Mouse (Mus musculus) mesoderm, embryonic 11.5 days (tissue): ENCODE data around the gene Chrna3.

ENCODE experiments used
- DNase-seq: peaks from one replicate; pipeline ENCODE4 v3.0.0-alpha.2; 2012; ENCODE audit warnings: low read depth, low spot score

The Chrna3 gene

GRCm38 (mm10) chr9:55003609-55004008 lies 22.8 kb downstream of the Chrna3 start:
- DNase-seq, result no peak

GRCm38 (mm10) chr9:54995645-54996044 lies 30.7 kb downstream of the Chrna3 start:
- DNase-seq, result no peak

- no peak for DNase-seq
Observed at GRCm38 (mm10) chr9:54994381-54994780, 32.0 kb downstream of the Chrna3 start.

- no peak for DNase-seq
Observed at GRCm38 (mm10) chr9:54990362-54990761, 36.0 kb downstream of the Chrna3 start.

DNA sequence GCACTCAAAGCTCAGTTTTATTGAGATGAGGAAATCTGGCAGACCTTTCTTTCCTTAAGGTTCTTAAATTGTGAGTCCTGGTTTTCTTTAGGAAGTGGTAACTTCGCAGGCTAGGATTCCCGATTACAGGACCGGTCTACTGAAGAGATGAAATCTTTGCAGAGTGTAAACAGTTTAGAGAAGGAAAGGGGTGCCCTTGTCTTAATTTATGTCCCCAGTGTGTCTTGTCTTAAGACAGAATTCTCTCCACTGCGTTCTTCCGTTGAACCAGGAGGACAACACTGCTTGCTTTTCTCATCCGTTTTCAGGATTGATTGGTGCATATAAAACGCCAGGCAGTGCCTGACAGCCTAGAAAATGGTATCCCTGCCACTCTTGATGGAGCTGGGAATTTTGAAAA lies 44.0 kb downstream of the Chrna3 start:
- peak; percentile 6 for DNase-seq

- peak; percentile 68 for DNase-seq
Observed at GRCm38 (mm10) chr9:54981291-54982191, 44.8 kb downstream of the Chrna3 start.

GRCm38 (mm10) chr9:54980674-54981073 lies 45.7 kb downstream of the Chrna3 start, which contains the start of gene Chrna5:
Chrna5 (plus strand) TSS chr9:54980880.
- peak; percentile 8 for DNase-seq

DNA sequence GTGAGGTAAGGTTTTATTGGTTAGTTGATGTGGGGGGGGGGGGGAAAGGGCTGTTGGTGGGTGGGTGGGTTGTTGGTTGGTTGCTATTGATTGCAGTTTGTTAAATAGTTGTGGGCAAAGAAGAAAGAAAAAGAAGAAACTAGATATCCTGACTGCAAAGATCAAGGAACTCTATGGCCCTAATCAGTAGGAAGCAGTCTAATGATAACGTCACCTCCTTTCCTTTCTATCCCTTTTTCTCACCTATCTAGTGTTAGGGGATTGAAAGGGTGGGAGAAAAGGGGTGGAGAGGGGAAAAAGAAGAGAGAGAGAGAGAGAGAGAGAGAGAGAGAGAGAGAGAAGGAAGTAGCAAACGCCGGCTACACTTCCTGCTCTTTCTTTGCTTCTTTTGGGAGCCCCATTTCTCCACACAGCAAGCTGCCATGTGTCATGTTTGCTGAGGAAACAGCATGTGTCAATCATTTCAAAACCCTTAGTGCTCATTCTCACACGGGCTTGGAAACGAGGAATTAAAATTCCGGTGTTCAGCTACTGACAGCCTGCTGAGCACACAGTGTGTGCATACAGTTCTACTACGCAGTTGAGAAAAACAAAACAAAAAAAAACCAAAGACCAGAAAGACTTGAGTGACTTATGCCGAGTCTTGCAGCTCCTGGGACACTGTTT lies 56.3 kb downstream of the Chrna3 start:
- no peak for DNase-seq

GRCm38 (mm10) chr9:54963669-54964068 lies 62.7 kb downstream of the Chrna3 start:
- DNase-seq, result no peak

DNA sequence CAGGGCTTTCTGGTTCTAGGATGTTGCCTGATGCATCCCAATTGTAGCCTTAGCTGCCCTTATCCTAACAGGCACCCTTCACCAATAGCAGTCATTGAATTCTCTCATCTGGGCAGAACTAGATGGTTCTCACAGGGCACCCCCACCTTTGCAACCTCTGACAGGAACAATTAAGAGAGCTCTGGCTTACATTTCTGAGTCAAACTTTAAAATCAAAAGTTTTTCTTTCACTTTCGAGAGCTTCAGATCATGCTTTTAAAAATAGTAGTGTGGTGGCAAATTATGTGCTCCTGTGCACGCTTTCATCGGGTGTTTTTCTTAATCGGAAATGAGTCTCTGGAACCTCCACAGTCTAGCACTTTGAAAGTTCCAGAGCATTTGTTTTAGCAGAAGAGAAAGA lies 65.3 kb downstream of the Chrna3 start:
- DNase-seq, result no peak
